Mouse (Mus musculus) adrenal gland, adult 18-20 months (tissue): ENCODE results near the gene Cnpy1. TPM values are rescaled to one million over a fixed set of nuclear protein-coding genes. Genes with fewer than 3 reads are reported as not detected.

ENCODE experiments used
- DNase-seq, 2 experiments: peaks; one replicate each; pipeline ENCODE4 v3.0.0; 2021 to 2022; ENCODE audit warnings: low spot score in 2 of 2
- total RNA-seq, 2 experiments: library from RNA; stranded (reverse); gene quantifications; 1 replicate in 1 of 2; 2 replicates in 1 of 2; pipeline ENCODE4 v1.2.3; 2021

Cnpy1 gene
- total RNA-seq, 2 experiments from 2014 or later: not detected

DNA sequence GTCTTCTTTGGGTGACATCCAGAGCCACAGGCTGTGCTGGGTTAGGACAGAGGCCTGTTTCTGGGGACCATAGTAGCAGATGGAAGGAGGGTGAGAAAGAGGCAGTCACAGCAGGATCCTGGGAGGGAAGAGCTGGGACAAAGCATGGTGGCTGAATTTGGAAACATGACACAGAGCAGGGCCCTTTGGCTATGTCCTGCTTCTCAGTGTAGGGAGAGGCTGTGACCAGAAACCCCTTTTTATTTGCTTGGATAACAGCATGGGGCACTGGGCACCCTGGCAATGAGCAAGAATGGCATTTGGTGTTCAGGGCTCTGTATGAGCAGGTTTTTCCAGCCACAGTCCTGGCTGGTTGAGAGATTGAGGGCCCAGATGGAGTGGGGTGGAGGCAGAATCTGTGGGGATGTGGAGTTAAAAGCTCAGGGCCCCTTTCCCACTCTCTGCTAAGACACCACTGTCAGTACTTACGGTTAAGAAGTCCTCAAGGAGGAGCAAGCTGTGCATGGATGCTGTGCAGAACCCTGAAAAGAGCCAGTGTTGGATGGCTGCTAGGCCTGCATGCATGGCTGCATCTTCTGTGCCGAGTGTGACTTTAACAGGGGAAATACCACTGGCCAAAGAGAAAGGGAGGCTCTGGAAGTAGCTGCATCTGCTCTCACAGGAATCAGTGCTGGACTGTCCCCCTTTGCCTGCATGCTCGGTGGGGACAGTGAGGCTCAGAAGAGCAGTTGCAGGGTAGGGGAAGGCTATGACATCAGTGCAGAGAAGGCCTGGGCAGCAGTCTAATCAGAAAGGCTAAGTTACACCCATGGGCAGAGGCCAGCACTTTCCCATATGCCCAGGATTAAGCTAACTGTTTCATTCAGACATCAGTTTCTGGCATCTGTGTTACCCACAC, 54.2 kb downstream of the Cnpy1 start:
- DNase-seq: no peak

DNA sequence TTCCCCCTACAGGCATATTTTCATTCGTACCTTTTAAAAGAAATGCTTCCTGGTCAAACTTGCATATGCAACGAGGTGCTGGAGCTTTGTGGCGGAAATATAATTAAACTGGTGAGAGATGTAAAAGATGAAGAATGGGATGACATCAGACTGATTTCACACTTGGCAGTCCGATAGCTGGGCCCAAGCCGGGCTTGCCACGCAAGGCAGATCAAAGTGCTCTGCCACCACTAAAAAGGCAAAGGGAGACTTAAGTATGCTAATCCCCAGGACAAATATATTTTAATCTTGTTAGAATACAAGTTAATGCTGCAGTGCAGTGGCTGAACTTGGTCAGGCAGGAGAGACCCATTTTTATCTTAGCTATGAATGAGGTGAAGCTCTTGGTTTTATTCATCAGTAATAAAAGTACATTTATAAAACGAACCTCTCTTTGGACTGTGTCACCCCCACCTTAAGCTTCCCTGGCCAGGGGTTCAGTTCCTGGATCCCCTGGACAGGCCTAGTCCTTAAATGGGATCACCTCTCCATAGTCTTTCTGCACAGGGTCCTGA, 66.3 kb downstream of the Cnpy1 start:
- no peak for DNase-seq

DNA sequence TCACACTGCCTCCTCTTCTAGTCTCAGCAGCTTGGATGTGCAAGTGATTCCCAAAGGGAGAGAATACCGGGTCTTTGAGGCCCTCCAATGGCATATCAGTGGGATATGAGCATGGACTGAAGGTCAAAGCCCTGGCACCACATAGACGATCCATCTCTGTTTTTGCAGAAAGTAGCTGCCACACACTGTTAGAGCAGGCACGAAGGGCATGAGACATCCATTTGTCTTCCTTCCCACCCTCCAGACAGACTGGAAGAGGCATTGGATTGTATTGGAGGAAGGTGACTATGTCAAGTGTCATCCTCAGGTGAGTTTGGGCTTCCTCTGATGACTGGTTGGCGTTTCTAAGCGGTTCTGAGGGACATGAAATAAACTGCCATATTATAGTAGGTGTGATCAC, 67.3 kb downstream of the Cnpy1 start:
- no peak for DNase-seq

DNA sequence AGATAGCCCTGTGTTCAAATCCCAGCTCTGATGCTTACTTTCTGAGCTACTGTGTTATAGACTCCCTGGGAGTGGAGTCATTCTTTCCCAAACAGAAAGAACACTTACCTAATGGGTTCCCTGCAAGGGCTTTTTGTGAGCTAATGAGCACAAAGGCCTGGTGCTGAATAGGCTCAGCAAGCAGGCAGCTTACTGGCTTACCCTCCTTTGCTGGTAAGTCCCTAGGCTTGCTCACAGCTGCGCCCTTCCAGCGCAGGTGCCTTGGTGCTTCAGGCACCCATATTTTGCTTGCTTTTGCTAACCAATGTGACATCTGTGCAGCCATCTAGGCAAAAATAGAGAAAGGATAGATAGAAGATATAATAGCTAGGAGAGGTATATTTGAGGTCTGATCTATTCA, 69.0 kb downstream of the Cnpy1 start:
- no peak for DNase-seq

DNA sequence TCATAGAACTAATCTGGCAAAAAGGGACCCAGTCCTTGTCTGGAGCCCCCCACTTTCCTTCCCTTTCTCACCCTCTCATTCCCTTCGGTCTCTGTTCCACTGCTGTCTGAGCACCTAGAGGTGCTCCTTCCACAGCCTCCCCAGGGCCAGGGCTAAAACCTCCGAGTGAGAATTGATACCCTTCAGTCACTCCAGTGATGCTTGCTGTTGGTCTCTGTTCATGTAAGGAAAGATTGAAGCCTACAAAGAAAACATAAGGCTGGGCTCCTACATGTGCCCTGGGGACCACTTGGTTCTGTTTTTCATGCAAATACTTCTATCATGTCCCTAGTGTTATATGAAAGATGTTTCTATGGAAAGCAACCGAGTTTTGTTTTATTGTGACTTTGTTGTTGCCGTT, 69.6 kb downstream of the Cnpy1 start:
- no peak for DNase-seq

DNA sequence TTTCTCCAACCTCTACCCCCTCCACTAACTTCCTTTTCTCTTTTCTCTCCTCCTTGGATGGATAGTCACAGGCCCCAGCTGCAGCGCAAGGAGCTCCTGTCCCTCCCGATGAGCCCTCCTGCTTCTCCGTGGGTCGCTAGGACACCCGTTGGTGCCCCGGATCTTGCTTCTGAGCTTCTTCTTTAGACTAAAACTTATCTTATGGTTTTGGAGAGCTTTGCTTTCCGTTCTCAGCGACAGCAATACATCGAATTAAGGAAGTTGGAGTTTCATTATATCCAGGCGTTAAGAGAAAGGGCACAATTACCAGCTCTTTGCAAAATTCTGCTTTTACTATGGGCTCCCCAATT, 70.1 kb downstream of the Cnpy1 start:
- DNase-seq: no peak

DNA sequence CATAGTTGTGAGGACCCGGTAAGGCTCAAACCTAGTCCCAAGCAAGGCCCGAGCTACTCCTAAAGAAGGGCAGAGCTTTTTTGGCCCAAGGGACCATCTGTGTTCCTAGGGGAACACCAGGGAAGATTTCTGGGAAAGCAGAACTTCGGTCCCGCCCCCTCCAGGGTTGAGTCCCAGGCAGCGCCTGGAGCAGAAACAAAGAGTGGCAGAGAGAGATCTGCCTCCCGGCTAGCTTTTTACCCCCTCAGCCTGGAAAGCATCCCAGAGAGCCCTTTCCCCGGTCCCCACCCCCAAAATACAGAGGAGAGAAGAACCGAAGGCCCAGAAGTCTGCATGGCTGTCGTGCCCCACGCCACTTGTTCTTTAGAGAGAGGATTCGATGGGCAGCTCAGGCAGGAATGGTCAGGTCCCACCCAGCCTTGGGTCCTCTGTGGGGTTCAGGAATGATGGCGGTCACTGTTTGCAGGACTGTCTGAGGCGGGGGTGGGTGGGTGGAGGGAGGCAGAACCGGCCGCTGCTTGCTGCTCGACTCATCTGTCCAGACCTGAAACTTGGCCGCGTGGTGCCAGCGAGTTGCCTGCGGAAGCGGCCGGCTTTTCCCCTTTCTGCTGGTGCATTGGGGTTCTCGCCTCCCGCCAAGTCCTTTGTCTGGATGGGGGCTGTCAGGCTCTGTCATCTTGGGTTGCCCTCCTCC, 70.6 kb downstream of the Cnpy1 start:
- DNase-seq: no peak

DNA sequence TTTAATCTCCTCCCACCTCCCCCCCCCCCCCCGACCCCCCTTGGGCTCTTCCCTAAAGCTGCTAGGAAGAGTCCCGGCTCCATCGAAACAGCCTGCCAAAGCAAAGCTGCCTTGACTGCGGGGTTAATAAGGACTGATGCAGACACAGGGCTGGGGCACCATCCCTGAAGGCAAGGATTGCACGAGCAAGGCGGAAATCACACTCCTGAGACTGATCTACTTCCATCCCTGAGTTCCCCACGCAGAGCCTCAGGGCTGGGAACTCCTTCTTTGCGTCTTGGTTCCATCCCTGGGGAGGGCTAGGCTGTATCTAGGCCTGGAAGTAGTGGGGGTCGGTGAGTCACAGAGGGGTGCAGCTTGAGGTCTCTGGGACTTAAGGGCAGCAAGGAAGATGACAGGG, 71.5 kb downstream of the Cnpy1 start:
- DNase-seq: no peak

DNA sequence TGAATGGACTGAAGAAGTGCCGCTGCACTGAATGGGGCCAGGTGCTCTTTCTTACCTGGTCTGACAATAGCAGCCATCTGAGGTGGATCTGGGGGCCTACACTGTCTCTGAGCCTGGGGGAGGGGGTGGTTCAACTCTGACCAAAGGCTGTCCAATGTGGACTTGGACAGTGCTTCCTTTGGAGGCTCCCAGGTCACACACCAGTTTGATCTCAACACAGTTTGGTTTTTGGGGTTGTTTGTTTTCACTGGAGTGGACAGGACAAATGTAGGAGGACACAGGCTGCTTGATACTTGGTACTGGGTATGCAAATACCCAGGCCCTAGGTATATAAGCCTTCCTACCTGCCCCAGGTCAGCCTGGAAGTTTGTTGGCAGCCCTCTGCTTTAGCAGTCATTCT, 71.9 kb downstream of the Cnpy1 start:
- DNase-seq: no peak

DNA sequence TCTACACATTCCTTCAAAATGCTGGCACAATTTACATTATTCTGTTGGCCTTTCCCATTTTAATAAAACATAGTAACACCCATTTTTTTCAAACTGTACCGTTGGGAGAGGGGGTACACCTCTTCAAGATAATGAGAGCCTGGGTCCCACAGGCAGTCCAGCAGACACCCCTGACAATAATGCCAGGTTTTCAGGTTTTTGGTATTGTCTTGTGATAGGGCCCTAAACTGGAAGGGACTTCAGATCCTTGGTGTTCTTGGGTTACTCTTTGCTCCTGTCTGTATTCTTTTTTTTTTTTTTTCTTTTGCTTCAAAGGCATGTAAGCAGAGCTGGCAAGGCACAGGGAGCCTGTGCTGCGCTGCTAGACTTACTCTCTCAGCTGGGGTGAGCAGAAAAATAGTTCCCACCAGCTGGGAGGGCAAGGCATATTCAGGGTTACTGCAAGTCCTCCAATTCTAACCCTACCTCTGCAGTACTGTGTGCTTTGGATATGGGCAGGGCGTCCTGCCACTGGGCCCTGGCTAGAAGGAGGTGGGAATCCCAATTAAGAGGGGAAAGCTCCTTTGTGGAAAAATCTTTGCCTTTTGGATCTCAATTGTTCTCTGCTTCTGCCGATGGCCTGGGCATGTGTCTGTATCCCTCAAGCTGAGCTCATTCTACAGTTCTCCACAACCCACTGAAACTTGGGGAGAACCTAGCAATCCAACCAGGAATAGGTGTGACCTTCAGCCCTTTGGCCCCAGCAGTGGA, 72.5 kb downstream of the Cnpy1 start:
- DNase-seq: no peak

DNA sequence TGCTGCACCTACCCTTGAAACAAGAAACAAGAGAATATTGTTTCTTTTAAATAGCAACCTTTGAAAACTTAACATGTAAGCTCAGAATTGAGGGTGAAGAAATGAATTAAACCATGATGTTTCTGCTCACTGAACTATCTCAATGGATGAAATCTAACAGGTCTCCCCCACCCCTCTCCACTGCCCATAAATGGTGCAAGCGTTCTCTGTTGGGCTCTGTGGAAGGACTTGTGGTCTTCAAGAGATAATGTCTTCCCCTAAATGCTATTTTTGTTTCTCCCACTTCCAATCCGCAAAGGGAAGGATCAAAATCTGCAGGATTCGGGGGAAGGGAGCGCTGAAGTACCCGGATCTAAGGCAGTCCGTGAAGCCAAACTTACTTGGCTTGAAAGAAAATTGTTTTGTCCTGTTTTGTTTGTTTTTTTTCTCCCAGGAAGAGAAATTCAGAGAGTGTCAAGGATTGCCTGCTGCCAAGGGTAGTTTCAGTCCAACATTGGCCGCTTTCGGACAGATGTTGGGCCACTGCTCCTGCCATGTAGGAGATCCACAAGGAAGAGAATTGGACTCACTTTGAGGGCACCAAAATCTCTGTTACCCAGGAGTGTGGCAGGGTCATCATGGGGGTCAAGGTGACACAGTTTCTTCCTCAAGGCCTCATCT, 73.2 kb downstream of the Cnpy1 start:
- DNase-seq: no peak

DNA sequence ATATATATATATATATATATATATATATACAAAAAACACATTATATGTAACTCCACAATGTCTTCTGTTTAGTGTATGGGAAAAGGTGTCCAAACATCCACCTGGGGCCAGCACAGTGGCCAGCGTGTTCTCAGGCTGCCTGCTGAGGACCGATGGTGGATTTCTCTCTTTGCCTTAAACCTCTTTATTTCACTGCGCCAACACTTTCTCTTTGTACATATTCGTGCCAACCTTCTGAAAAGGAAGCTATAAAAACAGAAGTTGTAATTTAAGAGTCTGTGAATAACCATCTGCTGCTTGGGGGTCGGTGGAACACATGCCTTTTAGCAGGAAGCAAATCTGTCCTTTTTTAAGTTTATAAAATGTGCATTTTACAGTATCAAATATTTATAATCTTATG, 73.9 kb downstream of the Cnpy1 start:
- no peak for DNase-seq

DNA sequence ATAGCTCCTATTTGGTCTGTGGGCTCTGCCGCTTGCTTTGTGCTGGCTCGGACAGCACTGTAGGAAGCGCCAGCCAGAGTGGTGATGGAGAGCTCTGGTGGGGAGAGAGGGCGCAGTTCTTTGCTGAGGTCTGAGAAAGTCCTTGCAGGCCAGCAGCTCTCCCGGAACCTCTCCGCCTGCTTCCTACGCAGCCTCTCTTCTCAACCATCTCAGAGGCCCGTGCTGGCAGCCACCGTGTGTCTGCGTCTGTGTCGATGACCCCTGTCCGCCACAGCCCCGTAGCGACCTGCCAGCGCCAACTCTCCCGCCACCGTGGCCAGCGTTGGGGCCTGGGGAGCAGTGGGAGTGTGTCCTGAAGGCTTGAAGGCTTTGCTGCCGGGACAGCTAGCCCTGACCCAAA, 74.7 kb downstream of the Cnpy1 start:
- no peak for DNase-seq

DNA sequence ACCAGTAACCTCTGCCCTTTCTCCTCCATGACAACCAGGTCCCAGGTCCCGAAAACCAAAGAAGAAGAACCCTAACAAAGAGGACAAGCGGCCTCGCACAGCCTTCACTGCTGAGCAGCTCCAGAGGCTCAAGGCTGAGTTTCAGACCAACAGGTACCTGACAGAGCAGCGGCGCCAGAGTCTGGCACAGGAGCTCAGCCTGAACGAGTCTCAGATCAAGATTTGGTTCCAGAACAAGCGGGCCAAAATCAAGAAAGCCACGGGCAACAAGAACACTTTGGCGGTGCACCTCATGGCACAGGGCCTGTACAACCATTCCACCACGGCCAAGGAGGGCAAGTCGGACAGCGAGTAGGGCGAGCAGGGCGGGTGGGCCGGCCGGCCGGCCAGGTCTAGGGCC, 75.5 kb downstream of the Cnpy1 start:
- DNase-seq: no peak

DNA sequence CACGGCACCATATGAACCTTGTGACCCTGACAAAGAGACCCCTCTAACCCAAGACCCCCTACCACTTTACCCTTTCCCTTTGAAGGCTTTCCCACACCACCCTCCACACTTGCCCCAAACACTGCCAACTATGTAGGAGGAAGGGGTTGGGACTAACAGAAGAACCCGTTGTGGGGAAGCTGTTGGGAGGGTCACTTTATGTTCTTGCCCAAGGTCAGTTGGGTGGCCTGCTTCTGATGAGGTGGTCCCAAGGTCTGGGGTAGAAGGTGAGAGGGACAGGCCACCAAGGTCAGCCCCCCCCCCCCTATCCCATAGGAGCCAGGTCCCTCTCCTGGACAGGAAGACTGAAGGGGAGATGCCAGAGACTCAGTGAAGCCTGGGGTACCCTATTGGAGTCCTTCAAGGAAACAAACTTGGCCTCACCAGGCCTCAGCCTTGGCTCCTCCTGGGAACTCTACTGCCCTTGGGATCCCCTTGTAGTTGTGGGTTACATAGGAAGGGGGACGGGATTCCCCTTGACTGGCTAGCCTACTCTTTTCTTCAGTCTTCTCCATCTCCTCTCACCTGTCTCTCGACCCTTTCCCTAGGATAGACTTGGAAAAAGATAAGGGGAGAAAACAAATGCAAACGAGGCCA, 76.3 kb downstream of the Cnpy1 start:
- DNase-seq: no peak

DNA sequence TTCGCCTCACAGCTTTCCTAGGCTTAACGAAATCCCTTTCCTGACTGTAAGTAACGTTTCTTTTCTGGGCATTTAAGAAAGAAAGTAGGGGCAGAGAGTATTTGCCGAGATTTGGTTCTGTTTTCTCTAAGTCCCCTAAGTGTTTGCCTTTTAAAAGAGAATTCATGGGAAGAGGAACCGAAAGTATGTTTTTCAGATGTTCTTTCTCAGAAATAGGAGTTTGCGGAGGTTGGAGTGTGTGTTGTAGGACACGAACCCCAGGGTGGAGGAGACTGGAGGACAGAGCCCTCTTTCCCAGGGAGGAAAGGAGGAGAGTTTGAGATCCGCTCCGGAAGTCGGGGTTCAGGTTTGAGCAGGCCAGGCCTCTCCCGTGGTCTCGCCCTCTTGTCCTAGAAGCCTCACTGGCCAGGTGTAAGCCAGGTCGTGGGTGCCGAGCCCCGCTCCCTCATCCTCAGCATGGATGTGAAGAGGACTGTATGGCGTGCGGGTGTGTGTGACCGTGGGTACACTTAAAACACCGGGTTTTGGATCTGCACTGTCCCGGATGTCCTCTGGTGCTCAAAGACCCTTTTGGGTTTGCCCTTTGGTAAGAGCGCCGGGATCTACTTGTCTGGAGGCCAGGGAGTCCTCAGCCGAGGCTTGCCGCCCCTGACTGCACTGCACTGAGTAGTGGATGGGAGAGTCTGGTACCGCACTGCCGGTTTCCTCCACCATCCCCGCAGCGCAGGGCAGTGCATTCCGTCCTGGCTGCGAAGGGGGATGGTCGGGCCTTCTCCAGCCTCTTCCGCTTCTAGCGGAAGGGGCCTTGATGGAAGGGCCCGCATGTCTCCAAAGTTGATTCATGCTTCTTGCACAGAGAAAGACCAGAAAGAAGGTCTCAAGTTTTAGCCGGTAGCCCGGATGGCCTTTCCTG, 77.1 kb downstream of the Cnpy1 start:
- DNase-seq: no peak

DNA sequence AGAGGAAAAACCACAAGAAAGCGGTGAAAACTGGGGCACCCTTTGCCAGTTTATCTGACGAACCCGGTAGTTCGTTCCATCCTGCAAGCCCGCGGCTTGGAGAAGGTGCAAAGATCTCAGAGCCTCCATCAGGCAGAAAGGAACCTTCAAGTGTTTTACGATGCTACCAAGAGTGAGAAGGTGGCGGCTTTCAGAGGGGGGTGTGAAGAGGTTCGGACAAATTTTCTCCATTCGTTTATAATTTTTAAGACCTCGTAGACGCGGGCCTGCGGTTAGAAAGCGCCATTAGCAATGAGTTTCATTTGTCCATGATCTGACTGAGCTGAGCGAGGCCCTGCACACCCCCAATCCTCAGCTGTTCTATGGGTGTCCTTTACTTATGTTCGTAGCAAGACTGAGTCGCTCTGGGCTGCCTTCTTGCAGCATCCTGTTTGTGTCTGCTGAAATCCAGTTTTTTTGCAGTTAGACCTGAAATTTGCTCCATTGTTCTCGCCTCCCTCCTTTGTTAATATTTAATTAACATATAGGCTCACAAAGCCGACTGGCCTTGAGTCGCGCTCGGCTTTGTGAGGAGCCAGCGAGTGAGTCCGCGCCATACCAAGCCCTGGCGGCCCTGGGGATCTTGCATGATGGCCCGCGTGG, 77.9 kb downstream of the Cnpy1 start:
- DNase-seq: no peak

DNA sequence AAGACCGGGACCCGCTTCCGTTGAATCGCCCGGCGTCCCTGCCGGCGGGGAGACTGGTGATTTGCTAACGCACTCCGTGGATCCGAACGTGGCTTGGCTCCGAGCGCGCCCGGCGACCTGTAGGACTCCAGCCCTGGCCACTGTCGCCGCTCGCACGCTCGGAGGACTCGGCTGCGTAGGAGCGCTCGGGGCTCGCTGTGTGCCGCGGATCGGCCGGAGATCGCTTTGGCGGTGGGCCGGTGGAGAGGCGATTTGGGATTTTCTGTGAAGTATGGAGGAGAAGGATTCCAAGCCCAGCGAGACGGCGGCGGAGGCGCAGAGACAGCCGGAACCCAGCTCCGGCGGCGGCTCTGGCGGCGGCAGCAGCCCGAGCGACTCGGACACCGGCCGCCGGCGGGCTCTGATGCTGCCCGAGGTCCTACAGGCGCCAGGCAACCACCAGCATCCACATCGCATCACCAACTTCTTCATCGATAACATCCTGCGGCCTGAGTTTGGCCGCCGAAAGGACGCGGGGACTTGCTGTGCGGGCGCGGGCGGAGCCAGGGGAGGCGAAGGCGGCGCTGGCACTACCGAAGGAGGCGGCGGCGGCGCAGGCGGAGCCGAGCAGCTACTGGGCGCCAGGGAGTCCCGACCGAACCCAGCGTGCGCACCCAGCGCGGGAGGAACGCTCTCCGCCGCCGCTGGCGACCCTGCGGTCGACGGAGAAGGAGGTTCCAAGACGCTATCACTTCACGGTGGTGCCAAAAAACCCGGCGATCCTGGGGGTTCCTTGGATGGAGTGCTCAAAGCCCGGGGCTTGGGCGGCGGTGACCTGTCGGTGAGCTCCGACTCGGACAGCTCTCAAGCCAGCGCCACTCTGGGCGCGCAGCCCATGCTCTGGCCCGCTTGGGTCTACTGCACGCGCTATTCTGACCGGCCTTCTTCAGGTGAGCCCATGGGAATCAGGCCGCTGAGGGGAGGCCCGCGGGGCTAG, 79.1 kb downstream of the Cnpy1 start:
- DNase-seq: peak; percentile 48 to 49
